Mouse (Mus musculus) limb, embryonic 11.5 days (tissue): ENCODE results near the gene Timd2. TPM values are rescaled to one million over a fixed set of nuclear protein-coding genes. Genes with fewer than 3 reads are reported as not detected.
"Not testable (repeated sequence)": the region's sequence is repeated elsewhere in the genome, so short reads cannot be mapped to it uniquely, and the experiment has no call there.

ENCODE experiments used
- ATAC-seq: fragments of 200-750 bp; cut with Nextera tagmentation; 2 replicates; pipeline ENCODE4 v1.8.0; 2017; ENCODE audit warnings: low read depth; ENCODE audit not compliant: insufficient number of reproducible peaks, low FRiP score, low TSS enrichment
- DNase-seq: peaks from one replicate; pipeline ENCODE4 v3.0.0-alpha.2; 2015; ENCODE audit warnings: low spot score
- H3K27ac ChIP-seq: fragments of 300-500 bp; sonication (generic); replicated peaks from 2 replicates; pipeline ENCODE4 v1.5.1; 2014; ENCODE audit warnings: low read depth, mild to moderate bottlenecking, low read length
- H3K27me3 ChIP-seq: fragments of 300-500 bp; sonication (generic); 2 replicates; pipeline ENCODE4 v1.6.1; 2014; ENCODE audit warnings: mild to moderate bottlenecking, low read length, mixed read lengths; ENCODE audit not compliant: control insufficient read depth, insufficient read depth
- H3K36me3 ChIP-seq: fragments of 300-500 bp; sonication (generic); 2 replicates; pipeline ENCODE4 v1.6.1; 2014; ENCODE audit warnings: mild to moderate bottlenecking, low read length, moderate library complexity, mixed read lengths; ENCODE audit not compliant: control insufficient read depth, insufficient read depth
- H3K4me1 ChIP-seq: fragments of 300-500 bp; sonication (generic); 2 replicates; pipeline ENCODE4 v1.6.1; 2014; ENCODE audit warnings: low read length, mixed read lengths; ENCODE audit not compliant: control insufficient read depth, insufficient read depth
- H3K4me2 ChIP-seq: fragments of 300-500 bp; sonication (generic); 2 replicates; pipeline ENCODE4 v1.6.1; 2014; ENCODE audit warnings: low read depth, mild to moderate bottlenecking, moderate library complexity; ENCODE audit not compliant: severe bottlenecking
- H3K4me3 ChIP-seq: fragments of 300-500 bp; sonication (generic); 2 replicates; pipeline ENCODE4 v1.5.1; 2014; ENCODE audit warnings: low read depth, low read length
- H3K9ac ChIP-seq: fragments of 300-500 bp; sonication (generic); 2 replicates; pipeline ENCODE4 v1.6.1; 2014; ENCODE audit warnings: mild to moderate bottlenecking, low read length
- H3K9me3 ChIP-seq: fragments of 300-500 bp; sonication (generic); 2 replicates; pipeline ENCODE4 v1.6.1; 2016; ENCODE audit warnings: low read length; ENCODE audit not compliant: control insufficient read depth
- WGBS: fragments of 180-500 bp; shearing (Covaris S2); extraction: QIAGEN DNeasy Blood & Tissue Kit; methylation state at CpG from one replicate; pipeline ENCODE4 v1.1.7; 2014; 5-methylcytosine and 5-hydroxymethylcytosine counted together
- polyA plus RNA-seq: library from polyadenylated mRNA; unstranded; fragments of >200 nt; fragmentation: Nextera tagmentation; extraction: Ambion mirVana; gene quantifications from 2 replicates; pipeline ENCODE4 v1.2.1, GENCODE M21; 2014

The Timd2 gene
- polyA plus RNA-seq, 1 experiment from 2014 or later = 0.07 TPM

DNA sequence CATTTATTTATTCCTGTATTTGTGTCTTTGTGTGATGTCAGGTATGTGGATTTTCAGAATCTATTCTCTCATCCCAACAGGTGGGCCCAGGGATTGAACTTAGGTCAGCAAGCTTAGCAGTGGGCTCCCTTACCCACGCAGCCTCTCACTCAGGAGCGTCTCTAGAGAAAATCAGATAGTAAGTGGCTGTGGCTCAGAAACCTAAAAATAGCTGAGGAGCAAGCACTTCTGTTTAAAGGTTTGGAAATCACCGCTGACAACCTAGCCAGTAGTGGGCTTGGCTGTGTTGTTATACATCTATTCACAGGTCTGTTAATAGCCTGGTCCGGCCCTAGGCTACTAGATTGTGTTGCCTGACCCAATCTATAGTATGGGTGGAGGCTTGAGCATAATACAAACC, 23.1 kb downstream of the Timd2 start:
- Histone ChIP-seq H3K27ac (no peak overlapping the region), H3K9ac (no peak overlapping the region), H3K36me3 (no peaks in the 10 kb centered on the region), H3K4me2 (no peak overlapping the region), H3K9me3 (no peaks in the 10 kb centered on the region), H3K4me3 (no peak overlapping the region), H3K4me1 (no peaks in the 10 kb centered on the region), H3K27me3 (no peaks in the 10 kb centered on the region)
- WGBS = 62% methylated on average over 4 of the region's 4 CpGs
- ATAC-seq (no peak), DNase-seq (no peak)

DNA sequence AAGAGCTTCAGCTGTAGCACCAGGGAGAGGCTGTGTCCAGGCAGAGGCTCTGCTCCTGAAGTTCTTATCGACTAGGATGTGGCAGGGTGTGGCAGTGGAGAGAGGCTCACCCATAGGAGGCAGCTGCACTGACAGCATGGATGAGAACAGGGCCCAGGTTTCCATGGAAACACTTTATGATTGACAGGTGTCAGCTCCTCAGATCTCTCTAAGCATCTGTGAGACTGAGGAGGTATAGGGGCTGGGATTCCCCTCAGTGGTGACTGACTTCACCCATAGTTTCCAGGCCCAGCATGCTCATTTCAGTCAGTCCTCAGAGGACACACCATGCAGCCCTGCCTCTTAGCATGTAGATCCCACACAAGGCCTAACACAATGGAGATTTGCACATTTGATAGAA, 24.0 kb downstream of the Timd2 start:
- no peak overlapping the region for H3K27ac ChIP-seq
- DNase-seq (no peak), ATAC-seq (no peak)
- no peaks in the 10 kb centered on the region for H3K4me1 ChIP-seq
- H3K4me2 ChIP-seq = no peak overlapping the region
- no peak overlapping the region for H3K4me3 ChIP-seq
- H3K36me3 ChIP-seq = no peaks in the 10 kb centered on the region
- no peaks in the 10 kb centered on the region for H3K9me3 ChIP-seq
- WGBS = 92% methylated on average over 1 of the region's 1 CpGs
- no peaks in the 10 kb centered on the region for H3K27me3 ChIP-seq
- no peak overlapping the region for H3K9ac ChIP-seq

DNA sequence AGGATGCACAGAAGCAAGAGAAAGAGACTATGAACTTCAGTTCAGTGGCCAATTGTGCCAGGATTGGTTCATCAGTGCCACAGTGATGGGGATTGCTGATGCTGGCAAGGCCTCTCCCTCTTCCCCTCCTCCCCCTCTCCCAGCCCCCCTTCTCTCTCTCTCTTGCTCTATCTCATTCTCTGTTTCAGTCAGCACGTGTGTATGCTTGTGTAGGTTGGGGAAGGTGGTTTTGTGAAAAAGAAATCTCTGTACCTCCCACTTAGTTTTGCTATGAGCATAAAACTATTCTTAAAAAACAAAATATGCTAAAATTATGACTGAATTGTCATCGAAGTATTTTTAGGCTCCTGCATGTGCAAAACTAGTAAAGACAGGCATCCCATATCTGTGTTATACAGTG, 38.9 kb downstream of the Timd2 start:
- Histone ChIP-seq H3K4me1 (no peaks in the 10 kb centered on the region), H3K4me2 (no peak overlapping the region), H3K27ac (no peak overlapping the region), H3K4me3 (no peak overlapping the region), H3K9ac (no peak overlapping the region), H3K36me3 (no peaks in the 10 kb centered on the region), H3K9me3 (no peaks in the 10 kb centered on the region), H3K27me3 (no peaks in the 10 kb centered on the region)
- ATAC-seq (no peak), DNase-seq (no peak)
- 68% methylated on average over 2 of the region's 2 CpGs for WGBS

DNA sequence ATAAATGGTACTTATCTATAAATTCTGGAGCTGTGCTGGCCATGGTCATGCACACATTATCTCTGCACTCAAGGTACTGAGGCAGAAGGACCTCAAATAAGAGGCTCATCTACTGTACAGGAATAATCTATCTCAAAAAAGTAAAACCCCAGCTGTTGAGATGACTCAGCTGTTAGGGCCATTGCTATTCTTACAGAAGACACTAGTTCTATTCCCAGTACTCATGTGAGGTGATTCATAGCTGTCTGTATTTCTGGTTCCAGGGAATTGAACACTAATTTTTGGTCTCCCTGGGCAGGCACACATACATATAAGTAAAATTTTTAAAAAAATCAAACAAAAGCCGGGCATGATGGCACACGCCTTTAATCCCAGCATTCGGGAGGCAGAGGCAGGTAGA, 39.8 kb downstream of the Timd2 start:
- 94% methylated on average over 3 of the region's 3 CpGs for WGBS
- no peak for ATAC-seq

DNA sequence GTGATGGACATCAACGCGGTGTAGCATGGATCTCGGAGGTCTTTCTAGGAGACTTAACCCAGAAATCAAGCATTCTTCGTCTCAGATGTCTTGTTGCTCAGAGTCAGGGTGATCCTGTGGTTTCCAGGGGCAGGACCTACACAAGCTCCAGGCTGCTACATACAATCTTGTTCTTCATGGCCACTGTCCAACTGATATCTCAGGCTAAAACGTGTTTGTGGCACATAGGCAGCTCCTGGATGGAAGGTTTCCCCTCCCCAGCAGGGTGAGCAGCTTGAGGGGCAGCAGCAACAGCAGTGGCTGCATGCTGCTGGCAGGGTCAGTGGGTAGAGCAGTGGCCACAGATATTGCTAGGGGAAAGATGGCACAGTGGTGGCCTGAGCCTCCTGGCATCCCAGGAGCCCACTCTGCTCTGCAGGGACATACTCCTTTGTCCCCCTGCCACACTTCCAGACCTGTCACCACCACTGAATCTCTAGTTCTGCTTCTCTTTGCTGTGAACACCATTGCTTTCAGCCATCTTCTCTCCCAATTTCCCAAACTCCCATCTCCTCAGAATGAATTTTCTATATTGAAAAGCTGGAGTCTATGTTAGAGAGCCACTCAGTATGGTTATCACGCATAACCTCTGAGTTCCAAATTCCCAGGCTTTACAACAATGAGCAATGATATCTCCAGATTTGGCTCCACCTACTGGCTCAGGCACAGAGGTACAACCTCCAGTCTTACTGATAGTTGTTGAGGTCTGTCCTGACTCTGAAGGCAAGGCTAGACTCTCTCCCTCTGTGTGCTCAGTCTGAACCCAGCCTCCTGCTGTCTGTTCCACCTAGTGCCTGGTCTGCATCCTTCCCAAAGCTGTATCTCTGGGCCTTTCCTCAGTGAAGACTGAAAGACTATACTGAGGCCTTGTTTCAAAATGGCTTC, 41.0 kb downstream of the Timd2 start:
- H3K27me3 ChIP-seq = no peaks in the 10 kb centered on the region
- H3K4me1 ChIP-seq = no peaks in the 10 kb centered on the region
- no peaks in the 10 kb centered on the region for H3K36me3 ChIP-seq
- no peak overlapping the region for H3K27ac ChIP-seq
- no peak overlapping the region for H3K4me3 ChIP-seq
- ATAC-seq (peak; percentile 62; the same call in 1 of the 2 replicates), DNase-seq (peak; percentile 58)
- no peak overlapping the region for H3K4me2 ChIP-seq
- H3K9me3 ChIP-seq = no peaks in the 10 kb centered on the region
- no peak overlapping the region for H3K9ac ChIP-seq
- 65% methylated on average over 6 of the region's 6 CpGs for WGBS

More for the DNA sequence above, 39.8 kb downstream of the Timd2 start:
- Histone ChIP-seq H3K36me3 (no peaks in the 10 kb centered on the region), H3K4me2 (no peak overlapping the region), H3K4me1 (no peaks in the 10 kb centered on the region), H3K9me3 (no peaks in the 10 kb centered on the region), H3K4me3 (no peak overlapping the region), H3K27me3 (no peaks in the 10 kb centered on the region), H3K27ac (no peak overlapping the region), H3K9ac (no peak overlapping the region)
- no peak for DNase-seq

DNA sequence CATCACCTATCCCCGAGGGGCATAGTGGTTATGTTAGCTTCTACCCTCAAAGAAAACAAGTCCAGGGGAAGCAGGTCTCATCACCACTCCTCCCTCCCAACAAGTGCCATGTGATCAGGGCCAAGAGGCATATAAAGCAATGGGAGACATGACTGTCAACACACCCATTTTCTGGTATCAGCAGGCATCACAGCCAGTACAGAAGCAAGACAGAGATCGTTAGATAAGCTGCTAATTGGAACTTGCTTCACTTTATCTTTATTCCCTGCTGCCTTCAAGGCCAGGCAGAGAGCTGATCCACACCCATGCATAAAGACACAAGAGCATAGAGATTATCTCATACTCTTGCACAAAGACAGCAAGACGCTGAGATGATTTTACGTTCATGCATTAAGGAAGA, 43.6 kb downstream of the Timd2 start:
- ATAC-seq (no peak), DNase-seq (no peak)
- H3K9me3 ChIP-seq = no peaks in the 10 kb centered on the region
- no peaks in the 10 kb centered on the region for H3K4me1 ChIP-seq
- no peak overlapping the region for H3K4me2 ChIP-seq
- no peak overlapping the region for H3K9ac ChIP-seq
- no peaks in the 10 kb centered on the region for H3K27me3 ChIP-seq
- whole genome bisulfite sequencing = 73% methylated on average over 4 of the region's 4 CpGs
- H3K27ac ChIP-seq = no peak overlapping the region
- no peak overlapping the region for H3K4me3 ChIP-seq
- H3K36me3 ChIP-seq = no peaks in the 10 kb centered on the region

DNA sequence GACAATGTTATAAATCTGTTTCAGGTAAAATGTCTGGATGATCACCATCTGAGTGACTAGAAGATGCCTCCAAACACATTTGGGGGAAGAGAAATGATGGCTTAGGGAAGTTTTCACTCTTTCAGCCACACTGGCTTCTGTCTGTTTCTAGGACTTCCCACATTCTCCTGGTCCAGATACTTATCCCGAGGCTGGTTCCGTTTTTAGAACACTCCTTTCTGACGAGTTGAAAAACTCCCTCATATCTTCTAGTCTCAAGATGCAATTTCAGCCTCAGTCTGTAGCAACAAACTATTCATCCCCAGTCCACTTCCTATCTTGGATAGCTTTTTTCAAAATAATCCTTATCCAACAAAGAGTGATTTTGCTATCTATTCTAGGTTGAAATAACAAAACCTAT, 54.4 kb downstream of the Timd2 start:
- H3K27ac ChIP-seq = no peak overlapping the region
- no peak overlapping the region for H3K4me3 ChIP-seq
- no peak for DNase-seq
- no peak for ATAC-seq
- no peaks in the 10 kb centered on the region for H3K9me3 ChIP-seq
- H3K4me2 ChIP-seq = no peak overlapping the region
- no peak overlapping the region for H3K9ac ChIP-seq
- H3K27me3 ChIP-seq = no peaks in the 10 kb centered on the region
- 89% methylated on average over 3 of the region's 3 CpGs for WGBS
- H3K4me1 ChIP-seq = no peaks in the 10 kb centered on the region
- no peaks in the 10 kb centered on the region for H3K36me3 ChIP-seq

DNA sequence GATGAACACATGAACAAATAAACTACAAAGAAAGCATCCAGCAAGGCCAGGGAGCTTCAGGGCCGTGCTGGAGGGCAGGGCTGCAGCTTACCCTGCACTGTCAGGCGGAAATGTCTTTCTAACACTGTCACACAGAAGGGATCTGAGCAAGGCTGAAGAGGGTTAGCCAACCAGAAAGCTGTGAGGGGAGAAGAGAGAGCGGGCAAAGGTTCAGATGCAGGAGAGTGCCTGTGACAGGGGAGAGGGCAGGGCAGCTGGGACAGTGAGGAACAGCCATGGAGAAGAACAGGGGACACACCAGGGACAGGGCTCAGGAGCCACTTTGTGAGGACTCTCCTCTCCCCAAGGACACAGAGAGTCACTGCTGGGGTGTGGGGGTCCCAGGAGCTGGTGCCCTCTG, 57.2 kb downstream of the Timd2 start:
- H3K27me3 ChIP-seq, H3K36me3 ChIP-seq, H3K4me1 ChIP-seq, H3K9me3 ChIP-seq, H3K27ac ChIP-seq, H3K4me3 ChIP-seq, DNase-seq, ATAC-seq, H3K9ac ChIP-seq, H3K4me2 ChIP-seq: not testable (repeated sequence)
- 74% methylated on average over 3 of the region's 3 CpGs for WGBS

DNA sequence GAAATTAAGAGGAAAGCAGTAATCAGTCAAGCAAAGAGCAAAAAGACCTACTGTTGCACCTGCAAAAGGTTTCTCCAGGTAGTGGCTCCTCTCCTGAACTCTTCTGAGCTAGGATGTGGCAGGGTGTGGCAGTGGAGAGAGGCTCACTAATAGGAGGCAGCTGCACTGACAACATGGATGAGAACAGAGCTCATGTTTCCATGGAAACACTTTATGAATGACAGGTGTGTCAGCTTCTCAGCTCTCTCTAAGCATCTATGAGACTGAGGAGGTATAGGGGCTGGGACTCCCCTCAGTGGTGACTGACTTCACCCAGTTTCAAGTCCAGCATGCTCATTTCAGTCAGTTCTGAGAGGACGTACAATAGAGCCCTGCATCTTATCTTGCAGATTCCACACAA, 62.0 kb downstream of the Timd2 start:
- ATAC-seq (no peak), DNase-seq (no peak)
- H3K9ac ChIP-seq = no peak overlapping the region
- no peaks in the 10 kb centered on the region for H3K9me3 ChIP-seq
- WGBS = 97% methylated on average over 1 of the region's 1 CpGs
- H3K4me1 ChIP-seq = no peaks in the 10 kb centered on the region
- H3K27me3 ChIP-seq = no peaks in the 10 kb centered on the region
- H3K27ac ChIP-seq = no peak overlapping the region
- H3K4me3 ChIP-seq = no peak overlapping the region
- no peaks in the 10 kb centered on the region for H3K36me3 ChIP-seq
- no peak overlapping the region for H3K4me2 ChIP-seq
